Mouse (Mus musculus) embryonic fibroblast, embryonic 13.5 days (primary cell): Measurements from ENCODE around the gene E4f1.

ENCODE experiments used
- CTCF ChIP-seq: IDR thresholded peaks from 2 replicates; pipeline ENCODE4 v1.5.1; 2011; ENCODE audit warnings: mild to moderate bottlenecking, control low read depth, low read length, moderate library complexity, borderline replicate concordance; ENCODE audit not compliant: insufficient read depth
- POLR2A ChIP-seq: IDR thresholded peaks from 2 replicates; pipeline ENCODE4 v1.6.1; 2011; ENCODE audit warnings: low read depth, mild to moderate bottlenecking, control low read depth, low read length, moderate library complexity

- TF ChIP-seq CTCF (no peak), POLR2A (no peak)
Measured at GRCm38 (mm10) chr17:24425905-24426304, 44.2 kb downstream of the E4f1 start.
